Mouse (Mus musculus): ENCODE data around the gene Vps26c.

GRCm38 (mm10) chr16:94519028-94519427 lies 7.6 kb downstream of the Vps26c start:
- TF ChIP-seq POLR2A (IDR thresholded peaks at IDR 0.05; ENCODE audit: extremely low read depth, insufficient read depth, low read length) (no peak), CTCF (IDR thresholded peaks at IDR 0.05; ENCODE audit: low read depth, low read length) (no peak)

Measured in liver, adult 2 months (tissue).